Mouse (Mus musculus): Measurements from ENCODE around the gene Ube2o. TPM values are rescaled to one million over a fixed set of nuclear protein-coding genes. Genes with fewer than 3 reads are reported as not detected.

Gene Ube2o
- total RNA-seq, 2 experiments from 2014 or later: 5.0 to 6.1 TPM

DNA sequence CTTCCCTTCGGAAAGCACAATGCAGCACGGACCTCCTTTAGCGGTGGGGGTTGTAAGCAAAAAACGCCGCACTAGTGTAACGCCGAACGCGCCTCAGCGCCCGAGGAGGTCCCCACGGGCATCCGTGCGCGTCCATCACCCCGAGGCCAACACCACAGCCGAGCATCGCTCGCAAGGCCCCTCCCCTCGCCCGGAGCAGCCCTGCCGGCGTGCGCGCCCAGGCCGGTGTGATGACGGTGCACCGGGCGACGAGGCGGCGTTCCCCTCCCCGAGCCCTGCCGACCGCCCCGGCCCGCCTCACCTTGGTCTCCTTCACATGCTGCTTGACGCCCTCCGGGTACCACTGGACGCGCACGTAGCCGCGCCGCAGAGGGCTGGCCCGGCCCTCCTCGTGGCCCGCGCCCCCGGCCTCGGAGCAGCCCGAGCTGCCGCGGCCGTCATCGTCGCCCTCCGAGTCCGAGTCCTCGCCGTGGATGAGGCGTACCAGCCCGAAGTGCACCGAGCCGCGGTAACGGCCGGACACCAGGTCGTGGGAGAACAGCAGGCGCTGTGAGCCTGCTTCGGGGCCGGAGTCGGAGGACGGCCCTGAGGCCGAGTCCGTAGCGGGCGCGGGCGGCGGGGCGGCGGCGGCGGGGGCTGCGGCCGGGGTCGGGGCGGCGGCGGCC is 404 bp downstream of the Ube2o start:
- peak; percentile 40 for ATAC-seq (replicated peaks; ENCODE audit: poor library complexity)

DNA sequence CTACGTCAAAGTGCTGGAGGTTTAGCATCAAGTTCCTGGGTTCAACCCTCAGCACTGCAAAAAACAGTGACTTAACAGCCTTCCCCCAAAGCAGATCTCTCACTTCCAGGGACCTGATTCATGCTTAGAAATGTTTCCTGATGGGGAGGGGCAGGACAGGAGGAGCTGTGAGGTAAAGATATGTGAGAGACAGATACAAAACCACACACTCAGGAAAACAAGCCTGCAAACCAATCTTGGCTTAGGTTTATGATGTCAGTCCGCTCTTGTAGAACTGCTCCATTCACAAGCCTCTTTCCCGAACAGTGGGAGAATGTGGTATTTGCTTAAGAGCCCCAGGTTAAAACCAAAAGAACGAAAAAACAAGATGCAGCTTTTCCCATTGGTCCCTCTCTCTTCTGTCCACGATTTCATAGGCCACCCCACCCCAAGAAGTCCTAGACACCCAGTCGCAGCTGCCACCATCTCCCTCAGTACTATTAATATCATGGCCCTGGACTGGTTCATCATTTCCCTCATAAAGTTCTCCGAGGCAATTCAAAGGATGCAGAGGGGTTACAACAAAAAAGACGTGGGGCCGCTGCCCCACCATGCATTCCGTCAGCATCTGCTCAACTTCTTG is 1.1 kb downstream of the Ube2o start:
- ATAC-seq (replicated peaks; ENCODE audit: poor library complexity): peak; percentile 74

DNA sequence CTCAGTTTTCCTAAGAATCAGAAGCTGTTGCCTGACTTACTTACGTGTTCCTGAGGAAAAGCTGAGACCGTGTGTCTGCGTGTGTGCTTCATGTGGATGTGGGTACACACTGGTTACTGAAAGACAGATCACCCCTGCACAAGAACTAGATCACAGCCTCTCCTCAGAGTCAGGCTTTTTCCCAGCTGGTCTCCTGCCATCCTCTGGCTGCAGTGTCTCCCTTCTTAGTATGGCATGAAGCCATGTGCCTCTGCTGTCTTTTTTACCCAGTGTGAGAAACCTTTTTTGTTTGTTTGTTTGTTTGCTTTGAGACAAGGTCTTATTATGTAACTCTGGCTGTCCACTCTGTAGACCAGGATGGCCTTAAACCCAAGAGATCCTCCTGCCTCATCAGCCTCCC is 2.0 kb downstream of the Ube2o start:
- ATAC-seq (replicated peaks; ENCODE audit: poor library complexity): no peak

DNA sequence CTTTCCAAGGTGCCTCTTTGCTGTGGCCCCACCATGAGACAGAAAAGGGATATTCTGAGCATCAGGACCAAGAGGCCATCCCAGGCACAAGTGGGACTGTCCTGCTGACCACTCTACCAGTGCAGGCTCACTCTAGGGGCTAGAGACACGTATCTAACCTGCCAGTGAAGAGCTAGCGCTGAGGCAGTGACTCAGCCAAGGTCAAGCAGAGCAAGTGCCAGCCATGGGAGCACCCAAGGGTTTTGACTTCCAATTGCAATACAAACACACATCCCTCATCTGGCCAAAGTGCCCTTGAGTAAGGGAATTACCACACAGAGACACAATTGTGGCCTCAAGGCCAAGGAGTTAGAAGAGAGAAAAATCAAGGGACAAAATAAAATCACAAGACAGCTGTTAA is 5.9 kb downstream of the Ube2o start:
- ATAC-seq (replicated peaks; ENCODE audit: poor library complexity): no peak

DNA sequence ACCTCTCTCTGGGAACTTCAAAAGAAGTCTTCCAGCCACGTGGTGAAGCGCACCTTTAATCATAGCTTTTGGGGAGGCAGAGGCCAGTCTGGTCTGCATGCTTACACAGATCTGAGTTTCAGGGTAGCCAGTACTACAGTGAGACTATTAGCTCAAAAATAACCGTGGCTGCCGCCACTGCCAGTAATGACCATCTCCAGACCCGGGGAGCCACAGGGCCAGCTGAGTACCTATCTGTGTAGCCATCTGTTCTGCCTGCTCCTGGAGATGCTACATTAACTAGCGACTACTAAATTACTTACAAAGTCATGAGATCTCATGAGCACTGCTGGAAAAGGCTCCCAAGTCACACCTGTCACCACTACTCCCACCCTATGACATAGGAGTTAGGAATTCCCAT is 6.3 kb downstream of the Ube2o start:
- no peak for ATAC-seq (replicated peaks; ENCODE audit: poor library complexity)

DNA sequence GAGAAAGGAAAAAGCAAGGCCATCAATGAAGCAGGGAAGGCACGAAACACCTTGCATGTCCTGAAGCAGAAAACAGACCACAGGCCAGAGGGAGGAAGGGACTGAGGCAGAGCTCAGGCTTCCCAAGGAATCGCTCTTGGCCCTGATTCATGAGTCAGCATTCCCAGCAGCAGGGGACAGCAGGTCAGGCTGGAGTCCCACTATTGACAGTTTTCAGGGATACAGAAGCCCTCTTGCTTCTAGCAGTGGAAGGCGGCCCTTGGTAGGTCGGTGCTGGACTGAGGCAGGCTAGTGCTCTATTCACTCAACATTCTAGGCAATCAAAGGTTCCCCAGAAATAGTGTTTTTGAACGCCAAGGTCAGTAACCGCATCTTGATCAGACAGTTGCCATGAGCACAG is 6.8 kb downstream of the Ube2o start:
- ATAC-seq (replicated peaks; ENCODE audit: poor library complexity): no peak

DNA sequence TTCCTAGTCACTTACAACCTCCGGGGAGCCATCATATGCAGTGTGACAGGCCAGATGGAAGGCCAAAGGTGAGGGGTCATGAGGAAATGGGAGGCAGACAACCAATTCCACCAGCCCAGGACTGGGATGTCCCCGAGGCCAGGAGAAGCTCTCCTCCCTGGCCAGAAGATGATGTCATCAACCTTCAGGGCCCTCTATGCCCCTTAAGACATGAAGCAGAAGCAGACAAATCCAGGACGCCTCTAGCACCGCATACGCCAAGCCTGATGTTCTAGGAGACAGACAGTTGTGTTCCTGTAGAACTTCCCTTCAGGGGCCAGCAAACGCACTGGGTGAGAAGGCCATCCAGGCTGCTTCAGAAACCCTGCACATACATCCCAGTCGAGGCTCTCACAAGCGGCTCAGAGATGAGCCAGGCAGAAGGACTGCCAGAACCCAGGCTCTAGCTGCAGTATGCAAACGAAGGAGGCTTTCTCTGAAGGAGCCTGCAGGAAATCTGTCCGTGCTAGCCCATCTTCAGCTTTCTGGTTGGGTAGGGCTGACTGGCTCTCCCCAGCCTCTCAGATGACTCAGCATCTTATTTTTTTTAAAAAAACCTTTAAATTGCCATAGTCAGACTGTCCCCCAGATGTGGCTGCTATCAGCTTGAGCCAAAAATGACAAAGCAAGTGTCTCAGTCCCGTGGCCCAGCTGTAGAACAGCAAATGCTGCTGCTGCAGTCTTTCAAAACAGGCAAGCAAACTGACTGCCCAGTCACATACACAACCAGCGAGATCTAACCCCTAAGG is 8.3 kb downstream of the Ube2o start:
- peak; percentile 72 for ATAC-seq (replicated peaks; ENCODE audit: poor library complexity)

DNA sequence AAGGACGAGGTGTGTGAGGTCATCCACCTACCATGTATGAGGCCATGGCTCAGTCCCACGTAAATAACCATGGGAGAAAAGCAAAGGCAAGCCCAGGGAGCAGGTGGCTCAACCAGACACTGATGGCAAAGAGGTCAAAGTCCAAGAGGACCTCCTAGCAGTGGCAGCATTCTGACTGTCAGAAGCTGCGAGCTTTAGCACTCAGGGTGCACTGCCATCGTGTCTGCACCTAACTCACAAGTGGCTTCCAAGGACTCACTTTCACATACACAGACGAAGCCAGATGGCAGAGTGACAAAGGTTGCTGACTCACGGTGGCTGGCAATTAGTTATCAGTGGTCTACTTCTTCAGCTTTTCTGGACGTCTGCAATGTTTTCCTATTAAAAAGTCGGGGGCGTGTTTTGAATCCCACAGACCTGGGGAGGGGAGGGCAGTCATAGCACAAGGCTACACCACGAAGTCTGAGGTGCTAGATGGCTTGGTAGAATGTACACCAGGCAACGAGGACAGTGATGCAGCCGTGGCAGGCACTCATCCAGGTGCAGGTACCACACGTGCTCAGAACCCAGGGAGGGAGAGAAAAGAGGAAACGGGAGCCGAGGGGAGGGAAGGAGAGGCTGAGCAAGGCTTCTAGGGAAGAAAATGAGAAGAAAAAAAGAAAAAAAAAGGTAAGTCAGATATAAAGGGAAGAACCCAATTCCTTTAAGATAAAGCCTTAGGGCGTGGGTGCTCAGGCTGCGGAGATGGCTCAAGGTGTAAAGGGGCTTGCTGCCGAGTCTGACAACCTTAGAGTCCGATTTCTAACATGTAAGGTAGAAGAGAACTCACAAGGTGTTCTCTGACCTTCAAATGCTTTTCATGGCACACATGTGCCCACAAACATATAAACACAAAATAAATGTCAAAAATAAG is 9.2 kb downstream of the Ube2o start:
- peak; percentile 69 for ATAC-seq (replicated peaks; ENCODE audit: poor library complexity)

DNA sequence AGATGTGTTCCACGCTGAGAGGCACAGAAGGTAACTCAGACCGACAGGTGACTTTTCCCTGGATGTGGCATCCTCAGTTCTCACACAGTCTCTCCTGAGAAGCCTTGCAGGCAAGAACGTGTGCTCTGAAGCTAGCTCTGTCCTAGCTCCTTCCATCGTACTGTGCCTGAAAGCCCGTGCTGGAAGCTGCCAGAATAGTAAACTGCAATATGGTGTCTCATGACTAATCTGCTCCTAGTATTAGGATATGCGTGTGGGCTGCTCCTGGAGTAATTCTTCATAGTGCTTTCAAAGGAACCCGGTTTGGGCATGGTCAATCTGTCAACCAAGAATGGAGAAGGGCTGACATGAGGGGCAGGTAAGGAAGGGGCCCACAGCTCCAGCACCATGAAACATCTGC is 10.4 kb downstream of the Ube2o start:
- ATAC-seq (replicated peaks; ENCODE audit: poor library complexity): no peak

DNA sequence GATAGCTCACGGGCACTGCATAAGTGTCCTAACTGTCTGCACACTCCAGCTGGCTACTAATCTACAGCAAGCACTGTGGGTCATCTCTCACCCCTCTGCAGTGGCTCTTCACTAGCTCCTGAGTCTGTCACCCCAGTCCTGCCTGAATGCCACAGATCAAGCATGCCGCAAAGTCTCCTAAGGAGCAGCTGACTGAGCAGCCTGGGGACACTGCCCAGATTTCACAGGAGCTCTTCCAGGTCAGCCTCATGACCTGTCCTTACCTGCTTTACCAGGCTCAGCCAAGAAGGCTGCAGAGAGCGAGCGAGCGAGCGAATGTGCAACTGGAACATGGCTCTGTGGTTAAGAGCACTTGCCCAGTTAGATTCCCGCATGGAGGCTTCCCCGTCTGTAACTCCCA is 13.7 kb downstream of the Ube2o start:
- no peak for ATAC-seq (replicated peaks; ENCODE audit: poor library complexity)

DNA sequence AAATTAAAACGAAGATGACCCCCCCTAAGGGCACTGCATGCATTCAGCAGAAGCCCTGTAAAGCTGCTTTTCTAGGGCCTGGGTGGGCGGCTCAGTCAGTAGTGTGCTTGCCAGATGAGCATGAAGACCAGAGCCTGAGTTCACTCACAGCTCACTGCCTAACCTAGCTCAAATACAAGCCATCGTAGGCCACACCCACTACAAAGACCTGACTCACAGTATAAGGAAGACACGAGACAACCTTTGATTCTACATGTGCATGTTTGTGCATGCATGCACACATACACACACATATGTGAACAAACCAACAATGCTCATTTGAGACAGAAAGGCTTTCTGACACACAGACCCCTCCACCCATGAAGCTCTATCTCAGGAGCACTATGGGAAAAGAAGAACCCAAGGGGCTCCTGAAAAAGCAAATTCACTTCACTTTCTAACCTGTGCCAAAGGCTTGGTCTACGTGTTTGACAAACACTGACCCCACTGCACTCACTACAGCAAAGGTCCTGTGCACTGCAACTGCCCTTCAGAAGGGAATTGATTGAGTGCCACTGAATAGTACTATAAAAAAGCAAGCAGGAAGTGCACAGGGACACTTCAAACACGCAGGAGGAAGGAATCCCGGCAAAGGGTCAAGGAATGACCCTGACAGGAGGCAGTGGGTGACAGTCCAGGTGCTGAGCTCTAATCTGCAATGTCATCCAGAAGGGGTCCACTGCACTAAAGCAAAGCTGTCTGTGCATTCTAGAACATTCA is 15.8 kb downstream of the Ube2o start:
- ATAC-seq (replicated peaks; ENCODE audit: poor library complexity): no peak

DNA sequence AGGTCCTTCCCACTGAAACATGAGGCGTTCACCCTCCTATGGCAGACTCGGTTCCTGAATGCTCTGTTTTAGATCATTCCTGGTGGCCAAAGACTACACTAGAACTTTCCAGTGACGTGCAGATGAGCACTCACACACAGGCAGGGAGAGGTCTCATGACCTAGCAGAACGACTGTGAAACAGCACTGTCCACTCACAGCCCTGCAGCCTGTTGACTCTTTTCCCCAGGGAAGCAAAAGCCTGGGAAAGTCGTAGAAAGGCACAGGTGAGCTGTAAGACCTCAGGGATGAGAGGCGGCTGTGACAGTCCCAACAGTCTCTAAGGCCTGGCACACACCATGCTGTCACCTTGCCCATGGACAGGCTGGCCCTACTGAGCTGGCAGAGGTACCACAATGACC is 24.9 kb downstream of the Ube2o start:
- ATAC-seq (replicated peaks; ENCODE audit: poor library complexity): no peak

DNA sequence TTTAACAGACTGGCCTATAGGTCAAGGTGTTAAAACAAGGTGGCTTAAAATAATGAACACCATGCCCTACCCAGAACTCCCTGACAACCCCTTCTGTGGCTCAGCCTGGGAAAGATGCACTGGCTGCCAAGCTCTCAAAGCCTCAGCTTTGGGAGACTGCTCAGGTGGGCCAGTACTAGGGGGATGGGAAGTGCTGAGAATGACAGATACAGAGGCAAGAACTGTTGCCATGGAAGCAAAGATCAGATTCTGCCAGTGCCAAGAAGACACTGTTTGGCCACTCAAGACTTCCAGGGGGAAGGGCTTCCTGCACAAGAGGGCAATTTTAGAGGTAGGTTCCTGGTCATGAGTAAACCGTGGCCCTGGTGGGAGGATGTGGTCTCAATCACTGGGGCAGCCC is 25.7 kb downstream of the Ube2o start:
- no peak for ATAC-seq (replicated peaks; ENCODE audit: poor library complexity)

DNA sequence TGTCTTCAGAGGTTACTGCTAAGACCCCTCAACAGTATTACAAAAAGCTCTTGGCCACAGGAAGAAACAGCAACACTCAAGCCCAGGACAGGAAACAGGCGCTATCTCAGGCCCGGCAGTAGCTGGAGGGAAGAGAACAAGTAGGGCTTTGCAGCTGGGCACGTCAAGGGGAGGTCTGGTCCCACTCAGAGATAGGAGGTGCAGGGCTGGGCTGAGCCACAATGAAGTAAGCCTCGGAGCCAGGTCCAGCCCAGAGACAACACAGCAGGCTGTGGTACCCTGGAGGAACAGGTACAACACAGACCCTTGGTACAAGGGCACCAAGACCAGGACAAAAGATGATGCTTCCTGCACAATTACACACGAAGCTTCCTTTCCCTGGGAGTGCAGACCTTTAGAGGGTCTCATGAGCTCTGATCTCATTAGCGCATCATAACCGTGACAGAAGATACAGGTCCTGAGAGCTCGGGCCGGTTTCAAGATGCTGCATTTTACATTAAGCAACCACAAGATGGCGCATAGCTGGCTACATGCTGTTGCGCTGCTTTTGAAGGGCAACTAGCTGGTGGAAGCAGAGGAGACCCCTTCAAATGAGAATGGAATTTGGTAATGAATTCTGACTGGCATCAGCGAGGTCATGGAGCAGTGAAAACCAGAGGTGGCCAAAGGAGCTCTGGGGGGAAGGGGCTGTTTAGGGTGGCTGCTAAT is 26.9 kb downstream of the Ube2o start:
- peak; percentile 63 for ATAC-seq (replicated peaks; ENCODE audit: poor library complexity)

DNA sequence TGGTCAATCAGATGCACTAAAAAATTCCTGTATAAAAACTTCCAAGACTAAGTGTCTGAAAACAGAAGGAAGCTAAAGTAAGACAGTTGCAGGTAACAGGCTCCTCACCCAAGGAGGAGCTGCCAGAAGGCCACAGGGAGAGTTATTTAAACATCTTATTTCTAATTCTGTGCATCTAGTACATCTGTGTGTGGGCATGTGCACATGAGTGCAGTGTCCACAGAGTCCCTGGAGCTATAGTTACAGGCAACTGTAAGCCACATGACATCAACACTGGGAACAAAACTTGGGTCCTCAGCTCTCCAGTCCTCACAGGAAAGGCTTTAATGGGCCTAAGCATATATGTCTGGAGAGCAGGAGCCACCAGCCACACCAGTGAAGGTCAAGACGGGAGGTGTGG is 29.1 kb downstream of the Ube2o start:
- no peak for ATAC-seq (replicated peaks; ENCODE audit: poor library complexity)

DNA sequence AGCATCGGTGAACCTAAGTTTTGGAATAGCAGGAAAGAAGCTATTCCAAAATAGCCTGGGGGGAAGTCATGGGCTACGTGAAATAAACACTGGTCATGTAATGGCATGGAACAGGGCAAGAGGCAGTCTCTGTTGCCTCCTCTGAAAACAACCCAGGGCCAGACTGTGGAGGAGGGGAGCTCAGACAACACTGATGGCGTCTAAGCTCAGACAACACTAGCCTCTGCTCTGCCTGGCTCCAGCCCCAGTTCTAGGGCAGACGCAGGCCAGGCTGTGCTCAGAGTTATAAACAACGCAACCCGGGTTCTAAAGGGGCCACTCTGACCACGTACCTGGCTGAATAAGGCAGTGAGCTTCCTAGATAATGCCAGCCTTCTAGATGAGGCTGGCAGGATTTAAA is 30.5 kb downstream of the Ube2o start:
- no peak for ATAC-seq (replicated peaks; ENCODE audit: poor library complexity)

DNA sequence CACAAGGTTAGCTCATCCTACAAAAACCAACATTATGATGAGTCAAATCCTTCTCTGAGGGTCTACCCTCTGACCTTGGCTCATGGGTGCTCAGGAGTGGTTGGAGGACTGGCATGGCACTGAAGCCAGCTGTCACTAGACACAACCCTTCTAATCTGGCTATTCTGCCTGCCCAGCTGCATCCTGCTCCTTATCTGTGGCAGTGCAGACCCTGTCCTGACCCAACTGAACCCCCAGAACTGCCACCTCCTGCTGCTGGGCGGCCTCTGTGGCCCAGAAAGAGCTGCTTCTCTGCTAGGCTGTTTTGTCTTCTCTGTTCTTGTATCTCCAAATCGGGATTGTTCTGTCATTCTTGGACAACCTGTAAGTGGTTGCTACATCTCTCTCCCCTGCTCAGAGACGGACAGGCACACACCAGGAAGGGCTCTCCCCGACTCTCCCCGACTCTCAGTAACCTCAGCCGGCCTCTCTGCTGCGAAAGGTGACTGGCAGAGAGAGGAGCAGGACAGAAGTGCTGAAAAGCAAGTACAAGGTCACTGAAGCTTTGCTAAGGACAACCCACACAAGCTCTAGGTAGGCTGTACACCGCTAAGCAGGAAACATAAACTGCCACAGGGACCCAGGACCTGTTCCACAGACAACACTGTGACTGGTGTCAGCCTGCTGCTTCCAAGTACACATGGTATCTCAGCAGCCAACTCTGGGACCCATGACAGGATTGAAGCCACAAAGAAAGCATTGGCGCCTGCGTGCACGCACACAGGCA is 31.8 kb downstream of the Ube2o start:
- ATAC-seq (replicated peaks; ENCODE audit: poor library complexity): peak; percentile 90

DNA sequence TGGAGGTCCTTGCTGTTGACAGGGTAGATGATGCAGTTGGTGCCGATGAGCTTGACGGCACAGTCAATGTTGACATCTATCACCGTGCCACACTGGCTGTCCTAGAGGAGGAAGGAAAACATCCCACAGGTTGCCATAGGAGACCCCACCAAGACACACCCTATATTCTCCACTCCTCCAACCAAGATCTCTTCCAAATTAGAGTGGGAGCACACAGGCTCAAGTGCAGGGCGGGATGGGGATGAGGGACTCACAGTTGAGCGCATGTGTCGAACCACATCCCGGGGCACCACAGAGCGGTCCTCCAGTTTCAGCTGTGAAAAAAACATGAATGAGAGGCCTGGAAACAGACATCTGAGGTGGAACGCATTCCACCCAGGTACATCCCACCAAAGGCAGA is 32.5 kb downstream of the Ube2o start:
- ATAC-seq (replicated peaks; ENCODE audit: poor library complexity): no peak

Data from megakaryocyte progenitor cell, adult 5-6 weeks (primary cell).